Mouse (Mus musculus) stomach, postnatal 0 days (tissue): Measurements from ENCODE around the gene Mgst3.

Source experiments
- CTCF ChIP-seq: IDR thresholded peaks from 2 replicates; pipeline ENCODE4 v1.5.1; 2016; ENCODE audit warnings: antibody characterized with exemption, low read depth, mild to moderate bottlenecking, moderate library complexity
- EP300 ChIP-seq: optimal IDR thresholded peaks from 2 replicates; pipeline ENCODE3; 2016; ENCODE audit warnings: antibody characterized with exemption

GRCm38 (mm10) chr1:167425572-167425971, 31.9 kb upstream of the Mgst3 start:
- TF ChIP-seq CTCF (no peak), EP300 (no peak)
